Mouse (Mus musculus): ENCODE data around the gene Rgs14. TPM values are rescaled to one million over a fixed set of nuclear protein-coding genes. Genes with fewer than 3 reads are reported as not detected.

Rgs14 gene
- polyA plus RNA-seq, 1 experiment: 34.7 TPM

DNA sequence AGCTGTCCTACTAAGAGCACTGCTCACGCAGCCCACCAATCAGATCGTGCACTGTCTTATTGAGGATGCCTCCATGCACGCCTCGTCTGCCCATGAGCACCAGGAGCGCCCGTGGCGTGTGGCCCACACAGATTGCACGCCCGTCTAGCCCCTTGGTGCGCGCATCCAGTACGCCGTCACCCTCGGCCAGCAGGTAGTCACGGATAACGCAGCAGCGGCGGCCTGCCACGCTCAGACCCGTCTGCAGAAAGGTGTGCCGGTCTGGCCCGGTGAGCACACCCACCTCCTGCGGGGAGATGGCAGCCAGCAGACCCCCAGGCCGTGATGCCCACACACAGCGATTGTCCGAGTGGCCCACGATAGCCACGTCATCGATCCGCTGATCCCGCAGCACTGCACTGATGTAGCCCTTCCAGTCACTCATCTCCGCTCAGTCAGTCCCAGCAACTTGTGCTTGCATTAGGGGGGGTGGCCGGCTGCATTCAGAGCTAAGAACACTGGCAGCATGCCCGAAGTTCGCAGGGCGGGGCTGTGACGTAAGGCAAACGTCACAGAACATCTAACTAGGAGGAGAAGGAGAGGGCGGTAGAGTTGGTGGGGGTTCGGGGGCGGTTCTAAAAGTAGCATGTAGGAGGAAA, 45.3 kb downstream of the Rgs14 start, which contains the start of gene Pfn3:
Gene Pfn3, minus strand, starts transcription at position 490 of the 638 bp plus-strand sequence.
- Histone ChIP-seq H3K27ac (ENCODE audit: insufficient read depth, low read depth, low read length) (no peak within 1 kb of the TSS), H3K4me1 (ENCODE audit: control insufficient read depth, insufficient read depth, low read length) (peaks cover 6% of the 10 kb centered on the region; the same call in 1 of the 2 replicates), H3K4me3 (ENCODE audit: insufficient read depth, low read length) (no peak within 1 kb of the TSS)
- TF ChIP-seq POLR2A (IDR thresholded peaks at IDR 0.05; ENCODE audit: borderline replicate concordance, low read depth, low read length) (no peak), CTCF (IDR thresholded peaks at IDR 0.05; ENCODE audit: low read depth, low read length) (no peak)

DNA sequence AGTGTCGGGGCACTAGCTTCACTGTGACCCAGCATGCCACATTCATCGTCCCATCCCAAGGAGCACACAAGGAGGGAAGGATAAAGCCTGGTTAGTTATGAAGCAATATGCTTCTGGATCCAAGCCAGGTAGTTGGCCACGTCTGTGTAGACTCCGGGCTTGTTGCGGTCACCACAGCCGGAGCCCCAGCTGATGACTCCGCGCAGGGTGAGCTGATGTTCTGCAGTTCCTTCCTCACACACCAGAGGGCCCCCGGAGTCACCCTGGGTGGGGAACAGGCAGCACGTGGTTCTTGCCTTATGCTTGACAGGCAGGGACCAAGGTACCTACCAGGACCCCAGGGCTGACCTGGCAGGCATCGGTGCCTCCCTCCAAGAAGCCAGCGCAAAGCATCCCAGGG, 48.5 kb downstream of the Rgs14 start:
- Histone ChIP-seq H3K4me1 (ENCODE audit: control insufficient read depth, insufficient read depth, low read length) (peaks cover 6% of the 10 kb centered on the region; the same call in 1 of the 2 replicates), H3K27ac (ENCODE audit: insufficient read depth, low read depth, low read length) (no peak overlapping the region), H3K4me3 (ENCODE audit: insufficient read depth, low read length) (no peak overlapping the region)
- TF ChIP-seq POLR2A (IDR thresholded peaks at IDR 0.05; ENCODE audit: borderline replicate concordance, low read depth, low read length) (no peak), CTCF (IDR thresholded peaks at IDR 0.05; ENCODE audit: low read depth, low read length) (peak; percentile 35; the same call in 1 of the 2 replicates)

DNA sequence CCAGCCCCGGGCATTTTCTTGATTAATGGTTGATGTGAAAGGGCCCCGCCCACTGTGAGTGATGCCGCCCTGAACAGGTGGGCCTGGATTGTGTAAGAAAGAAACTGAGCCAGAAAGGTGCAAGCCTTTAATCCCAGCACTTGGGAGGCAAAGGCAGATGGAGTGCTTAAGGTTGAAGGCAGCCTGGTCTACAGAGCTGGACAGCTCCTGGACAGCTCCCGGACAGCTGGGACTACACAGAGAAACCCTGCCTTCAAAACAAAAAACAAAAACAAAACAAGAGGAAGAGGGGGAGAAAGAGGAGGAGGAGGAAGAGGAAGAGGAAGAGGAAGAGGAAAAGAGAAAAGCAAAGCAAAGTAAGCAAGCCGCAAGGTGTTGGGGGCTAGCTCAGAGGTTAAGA, 49.6 kb downstream of the Rgs14 start:
- TF ChIP-seq CTCF (IDR thresholded peaks at IDR 0.05; ENCODE audit: low read depth, low read length): no peak
- peaks cover 3% of the 10 kb centered on the region; the same call in 1 of the 2 replicates for H3K4me1 ChIP-seq (ENCODE audit: control insufficient read depth, insufficient read depth, low read length)

DNA sequence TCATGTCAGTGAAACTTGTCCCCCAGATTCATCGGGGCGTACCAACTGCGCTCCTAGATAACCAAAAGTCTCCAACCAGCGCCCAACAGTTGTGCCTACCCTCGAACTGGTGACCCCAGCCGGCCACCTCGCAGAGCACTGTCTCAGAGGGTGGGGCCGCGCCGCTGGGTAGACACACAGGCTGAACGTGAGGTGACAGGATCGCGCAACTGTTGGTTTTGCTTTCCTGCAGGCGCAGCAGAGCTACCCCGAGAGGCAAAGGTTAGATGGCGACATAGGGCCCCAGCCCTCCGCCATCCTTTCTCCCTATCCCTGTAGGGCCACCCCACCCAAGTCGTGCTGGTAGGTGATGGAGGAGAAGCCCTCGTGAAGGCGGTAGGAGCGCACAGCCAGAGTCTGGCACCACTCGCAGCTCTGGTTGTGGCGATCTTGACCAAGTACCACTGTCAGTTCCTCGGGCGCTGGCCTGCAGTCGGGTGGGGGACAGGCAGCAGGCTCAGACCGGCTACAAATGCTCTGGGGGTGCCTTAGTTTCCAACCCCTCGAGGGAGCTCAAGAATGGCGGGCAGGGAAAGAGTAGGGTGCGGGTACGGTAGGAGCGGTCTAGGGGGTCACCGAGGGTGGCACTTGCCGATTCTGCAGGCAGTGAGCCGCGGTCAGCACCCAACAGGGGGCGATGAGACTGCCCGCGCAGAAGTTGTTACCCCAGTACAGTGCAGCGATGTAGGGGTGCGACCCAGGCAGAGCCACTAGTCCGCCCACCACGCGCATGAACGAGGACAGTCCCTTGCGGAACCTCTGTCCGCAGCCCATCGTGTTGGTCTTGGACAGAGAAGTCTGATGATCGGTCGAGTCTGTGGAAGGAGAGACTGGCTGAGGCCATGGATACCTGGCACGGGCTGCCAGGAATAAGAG, 50.7 kb downstream of the Rgs14 start:
- Histone ChIP-seq H3K4me3 (ENCODE audit: insufficient read depth, low read length) (no peak overlapping the region), H3K27ac (ENCODE audit: insufficient read depth, low read depth, low read length) (no peak overlapping the region)
- no peak for TF ChIP-seq POLR2A (IDR thresholded peaks at IDR 0.05; ENCODE audit: borderline replicate concordance, low read depth, low read length)
- no peak for TF ChIP-seq CTCF (IDR thresholded peaks at IDR 0.05; ENCODE audit: low read depth, low read length)

More for the DNA sequence above, 49.6 kb downstream of the Rgs14 start:
- H3K27ac ChIP-seq (ENCODE audit: insufficient read depth, low read depth, low read length): no peak overlapping the region
- H3K4me3 ChIP-seq (ENCODE audit: insufficient read depth, low read length): no peak overlapping the region

DNA sequence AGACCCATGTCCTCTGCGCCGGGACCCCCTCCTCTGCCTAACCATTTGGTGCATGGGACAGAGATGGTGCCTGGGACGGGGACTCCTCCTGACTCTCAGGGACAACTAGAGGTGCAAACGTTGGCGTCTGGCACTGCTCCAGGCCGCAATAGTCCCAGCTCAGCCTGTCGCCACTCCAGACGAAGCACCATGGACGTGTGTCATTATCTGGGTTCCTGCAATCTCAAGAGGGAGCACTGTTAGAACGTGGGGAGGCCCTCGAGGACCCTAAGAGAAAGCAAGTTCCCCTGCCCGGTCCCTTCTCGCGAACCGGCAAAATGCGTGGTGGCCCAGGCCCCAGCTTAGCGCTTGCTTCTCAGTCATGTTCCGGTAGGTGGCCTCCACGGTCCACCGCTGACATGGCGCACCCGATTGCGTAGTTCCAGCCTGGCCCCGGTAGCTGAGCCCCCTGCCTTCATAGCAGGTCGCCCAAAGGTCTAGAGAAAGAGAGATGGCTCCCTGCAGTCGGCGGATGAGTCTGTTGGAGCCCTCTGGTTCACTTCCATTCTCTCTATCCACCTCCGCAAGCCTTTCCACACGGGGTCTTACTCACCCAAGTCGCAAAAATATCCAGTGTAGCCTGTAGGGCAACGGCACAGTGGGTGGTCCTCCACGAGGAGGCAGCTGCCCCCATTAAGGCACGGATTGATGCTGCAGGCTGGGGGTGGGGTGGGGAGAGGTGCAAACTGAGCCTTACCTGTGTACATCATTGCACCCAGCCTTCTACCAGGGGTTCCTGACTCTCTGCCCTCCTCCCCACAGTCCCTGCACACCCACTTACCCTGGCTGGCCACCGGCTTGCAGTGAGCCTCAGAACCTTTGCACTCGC, 51.6 kb downstream of the Rgs14 start:
- H3K27ac ChIP-seq (ENCODE audit: insufficient read depth, low read depth, low read length): no peak overlapping the region
- no peak overlapping the region for H3K4me3 ChIP-seq (ENCODE audit: insufficient read depth, low read length)
- TF ChIP-seq POLR2A (IDR thresholded peaks at IDR 0.05; ENCODE audit: borderline replicate concordance, low read depth, low read length): no peak
- TF ChIP-seq CTCF (IDR thresholded peaks at IDR 0.05; ENCODE audit: low read depth, low read length): peak; percentile 67
- peaks cover 3% of the 10 kb centered on the region; the same call in 1 of the 2 replicates for H3K4me1 ChIP-seq (ENCODE audit: control insufficient read depth, insufficient read depth, low read length)

More for the DNA sequence above, 50.7 kb downstream of the Rgs14 start:
- H3K4me1 ChIP-seq (ENCODE audit: control insufficient read depth, insufficient read depth, low read length): peaks cover 3% of the 10 kb centered on the region; the same call in 1 of the 2 replicates

DNA sequence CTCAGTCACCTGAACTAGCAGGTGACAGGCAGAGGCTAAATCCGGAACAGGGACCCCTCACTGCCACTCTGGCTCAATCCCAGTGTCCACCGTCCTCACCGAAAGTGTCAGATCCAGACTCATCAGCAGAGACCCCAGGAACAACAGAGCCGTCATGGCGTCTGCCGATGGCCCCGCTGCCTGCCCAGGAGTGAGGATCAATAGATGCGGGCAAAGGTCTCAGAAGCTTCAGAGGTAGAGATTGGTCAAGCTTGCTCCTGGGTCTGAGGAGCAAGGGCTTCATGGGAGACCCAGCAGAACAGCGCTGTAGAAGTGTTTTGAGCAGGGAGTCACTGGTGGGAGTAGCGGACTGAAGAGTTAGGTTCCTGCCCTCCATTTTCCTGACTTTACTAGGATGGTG, 57.1 kb downstream of the Rgs14 start, which contains the start of gene F12:
Gene F12, minus strand, starts transcription at position 181 of the 400 bp plus-strand sequence.
- H3K27ac ChIP-seq (ENCODE audit: insufficient read depth, low read depth, low read length): no peak within 1 kb of the TSS
- no peak within 1 kb of the TSS for H3K4me3 ChIP-seq (ENCODE audit: insufficient read depth, low read length)
- peaks cover 23% of the 10 kb centered on the region for H3K4me1 ChIP-seq (ENCODE audit: control insufficient read depth, insufficient read depth, low read length)

DNA sequence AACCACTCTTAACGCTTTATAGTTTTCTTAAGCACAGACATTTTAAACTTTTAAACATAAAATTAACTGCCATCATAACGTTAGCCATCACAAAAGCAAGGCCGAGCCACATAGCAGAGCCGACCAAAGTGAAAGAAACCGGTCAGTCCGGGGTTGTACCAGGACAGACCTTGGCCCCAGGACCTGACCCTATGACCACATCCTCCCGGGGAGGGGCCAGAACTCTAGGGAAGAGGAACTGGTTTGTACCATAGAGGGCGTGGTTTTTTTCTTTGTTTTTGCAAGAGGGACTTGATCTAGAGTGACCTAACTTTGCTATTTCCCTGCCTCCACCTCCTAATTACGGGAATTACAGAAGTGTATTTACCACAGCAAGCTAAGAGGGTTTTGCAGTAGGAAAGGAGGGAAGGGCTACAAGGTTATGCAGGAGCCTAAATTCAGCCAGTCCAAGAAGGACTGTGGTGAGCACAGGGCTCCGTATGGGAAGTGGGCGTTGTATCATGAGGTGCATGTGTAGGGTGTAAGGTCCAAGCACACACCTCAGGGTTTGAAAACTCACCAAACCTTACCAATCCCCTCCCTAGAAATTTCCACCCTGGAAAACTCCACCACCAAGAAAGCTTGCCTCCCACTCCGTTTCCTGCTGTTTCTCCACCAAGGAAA, 59.8 kb downstream of the Rgs14 start:
- peak overlapping the region; percentile 75 for H3K27ac ChIP-seq (ENCODE audit: insufficient read depth, low read depth, low read length)
- TF ChIP-seq CTCF (IDR thresholded peaks at IDR 0.05; ENCODE audit: low read depth, low read length) (no peak), POLR2A (IDR thresholded peaks at IDR 0.05; ENCODE audit: borderline replicate concordance, low read depth, low read length) (no peak)
- peak overlapping the region; percentile 7 for H3K4me3 ChIP-seq (ENCODE audit: insufficient read depth, low read length)
- H3K4me1 ChIP-seq (ENCODE audit: control insufficient read depth, insufficient read depth, low read length): peaks cover 39% of the 10 kb centered on the region

More for the DNA sequence above, 57.1 kb downstream of the Rgs14 start, which contains the start of gene F12:
- TF ChIP-seq POLR2A (IDR thresholded peaks at IDR 0.05; ENCODE audit: borderline replicate concordance, low read depth, low read length) (no peak), CTCF (IDR thresholded peaks at IDR 0.05; ENCODE audit: low read depth, low read length) (no peak)

DNA sequence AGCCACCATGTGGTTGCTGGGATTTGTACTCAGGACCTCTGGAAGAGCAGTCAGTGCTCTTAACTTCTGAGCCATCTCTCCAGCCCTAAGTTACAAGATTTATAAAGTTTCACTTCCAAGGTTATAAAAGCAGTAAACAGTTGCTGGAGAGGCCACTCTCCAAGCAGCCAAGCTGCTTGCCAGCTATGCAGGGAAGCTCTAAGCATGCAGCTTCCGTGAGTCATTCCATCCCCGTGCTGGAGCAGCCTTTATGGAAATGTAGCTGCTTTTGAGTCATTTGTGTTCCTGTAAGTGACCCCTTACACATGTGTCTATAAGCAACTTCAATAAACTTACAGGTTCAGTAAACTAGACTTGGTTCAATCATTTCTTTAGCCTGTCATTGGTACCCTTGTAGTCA, 61.0 kb downstream of the Rgs14 start:
- TF ChIP-seq POLR2A (IDR thresholded peaks at IDR 0.05; ENCODE audit: borderline replicate concordance, low read depth, low read length): no peak
- no peak for TF ChIP-seq CTCF (IDR thresholded peaks at IDR 0.05; ENCODE audit: low read depth, low read length)
- no peak overlapping the region for H3K27ac ChIP-seq (ENCODE audit: insufficient read depth, low read depth, low read length)
- no peak overlapping the region for H3K4me3 ChIP-seq (ENCODE audit: insufficient read depth, low read length)
- H3K4me1 ChIP-seq (ENCODE audit: control insufficient read depth, insufficient read depth, low read length): peaks cover 39% of the 10 kb centered on the region

All from bone marrow macrophage, adult 2 months (primary cell).